Mouse (Mus musculus): ENCODE results near the gene Abr.

GRCm38 (mm10) chr11:76566081-76566480 lies 56.0 kb downstream of the Abr start:
- TF ChIP-seq POLR2A (IDR thresholded peaks at IDR 0.05; ENCODE audit: borderline replicate concordance, low read depth, low read length) (no peak), CTCF (IDR thresholded peaks at IDR 0.05; ENCODE audit: low read depth, low read length) (no peak)

Measured in bone marrow macrophage, adult 2 months (primary cell).